Mouse (Mus musculus) T-helper 2 cell (primary cell): ENCODE results near the gene Fut11.

Source experiments
- in situ Hi-C: fragments of 300-600 bp; cut with MboI, MseI; formaldehyde crosslinking; loops from one replicate; pipeline ENCODE4 v1.15.1; 2025; ENCODE audit warnings: high pct_unique_total_duplicates

Fut11 gene

DNA sequence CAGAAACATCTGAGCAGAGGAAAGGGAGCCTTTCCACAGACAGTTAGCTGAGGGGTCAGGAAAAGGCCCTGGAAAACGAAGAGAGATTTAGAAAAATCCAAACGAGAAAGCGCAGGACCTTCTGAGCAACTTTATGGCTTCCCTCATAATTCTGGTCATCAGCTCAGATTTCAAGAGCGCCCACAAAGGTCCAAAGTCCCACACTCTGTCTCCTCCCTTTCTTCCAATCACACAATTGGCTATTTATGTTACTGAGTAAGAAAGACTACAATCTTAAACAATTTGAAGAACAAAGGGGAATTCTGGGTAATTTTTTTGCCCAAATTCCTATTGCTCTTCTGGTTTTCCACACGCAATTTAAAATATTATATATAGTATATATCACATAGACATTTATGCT is 55.7 kb downstream of the Fut11 start:
- in situ Hi-C loops: no loop called here
